Mouse (Mus musculus) forebrain, embryonic 16.5 days (tissue): ENCODE results near the gene Dclre1b. TPM values are rescaled to one million over a fixed set of nuclear protein-coding genes. Genes with fewer than 3 reads are reported as not detected.
A peak's percentile ranks its signal among the peaks of the same experiment; 100 is the strongest.

Experiments used
- ATAC-seq: fragments of 200-750 bp; cut with Nextera tagmentation; 2 replicates; pipeline ENCODE4 v1.8.0; 2017; ENCODE audit warnings: mild to moderate bottlenecking, moderate library complexity
- H3K27ac ChIP-seq: fragments of 300-500 bp; sonication (generic); 2 replicates; pipeline ENCODE4 v1.5.1; 2014; ENCODE audit warnings: low read length, control low read depth
- H3K27me3 ChIP-seq: fragments of 300-500 bp; sonication (generic); replicated peaks from 2 replicates; pipeline ENCODE4 v1.6.1; 2014; ENCODE audit warnings: low read length; ENCODE audit not compliant: control insufficient read depth, insufficient read depth
- H3K36me3 ChIP-seq: fragments of 300-500 bp; sonication (generic); 2 replicates; pipeline ENCODE4 v1.6.1; 2014; ENCODE audit not compliant: control insufficient read depth, insufficient read depth
- H3K4me1 ChIP-seq: fragments of 300-500 bp; sonication (generic); replicated peaks from 2 replicates; pipeline ENCODE4 v1.6.1; 2014; ENCODE audit warnings: low read length; ENCODE audit not compliant: control insufficient read depth, insufficient read depth
- H3K4me2 ChIP-seq: fragments of 300-500 bp; sonication (generic); 2 replicates; pipeline ENCODE4 v1.6.1; 2014; ENCODE audit warnings: mild to moderate bottlenecking, low read length, control low read depth
- H3K4me3 ChIP-seq: fragments of 300-500 bp; sonication (generic); replicated peaks from 2 replicates; pipeline ENCODE4 v1.5.1; 2014; ENCODE audit warnings: mild to moderate bottlenecking, low read length, control low read depth
- H3K9ac ChIP-seq: fragments of 300-500 bp; sonication (generic); replicated peaks from 2 replicates; pipeline ENCODE4 v1.6.1; 2014; ENCODE audit warnings: low read depth, low read length, control low read depth
- H3K9me3 ChIP-seq: fragments of 300-500 bp; sonication (generic); 2 replicates; pipeline ENCODE4 v1.6.1; 2016; ENCODE audit warnings: low read length; ENCODE audit not compliant: control insufficient read depth
- WGBS: fragments of 180-500 bp; shearing (Covaris S2); extraction: QIAGEN DNeasy Blood & Tissue Kit; methylation state at CpG from one replicate; pipeline ENCODE4 v1.1.7; 2014; 5-methylcytosine and 5-hydroxymethylcytosine counted together
- polyA plus RNA-seq: library from polyadenylated mRNA; unstranded; fragments of >200 nt; fragmentation: Nextera tagmentation; extraction: Ambion mirVana; gene quantifications from 2 replicates; pipeline ENCODE4 v1.2.1, GENCODE M21; 2015

Dclre1b gene
- polyA plus RNA-seq = 26.2 and 26.8 TPM in 2 replicates

- under 1% methylated on average over 60 of the region's 70 CpGs for WGBS
- Histone ChIP-seq H3K27ac (peak within 1 kb of the TSS; percentile 87), H3K4me1 (peaks cover 15% of the 10 kb centered on the region), H3K27me3 (no peaks in the 10 kb centered on the region), H3K4me3 (peak within 1 kb of the TSS; percentile 49), H3K4me2 (peak within 1 kb of the TSS; percentile 81), H3K9ac (peak within 1 kb of the TSS; percentile 75), H3K9me3 (no peaks in the 10 kb centered on the region), H3K36me3 (peaks cover 7% of the 10 kb centered on the region; the same call in 1 of the 2 replicates)
- peak; percentile 99 for ATAC-seq
These were observed at the start of gene Dclre1b, which contains the start of the genes Ap4b1 and Gm43064 for GRCm38 (mm10) chr3:103808891-103809798. Gene Dclre1b (minus strand): TSS chr3:103809444. Gene Ap4b1 (plus strand): TSS chr3:103809520. Gene Gm43064 (plus strand): TSS chr3:103809573.

GRCm38 (mm10) chr3:103857977-103858563 lies 48.8 kb upstream of the Dclre1b start:
- H3K36me3 ChIP-seq = no peaks in the 10 kb centered on the region
- no peaks in the 10 kb centered on the region for H3K9me3 ChIP-seq
- H3K27ac ChIP-seq = no peak overlapping the region
- no peak overlapping the region for H3K9ac ChIP-seq
- no peak for ATAC-seq
- H3K27me3 ChIP-seq = no peaks in the 10 kb centered on the region
- no peak overlapping the region for H3K4me2 ChIP-seq
- H3K4me1 ChIP-seq = no peaks in the 10 kb centered on the region
- H3K4me3 ChIP-seq = no peak overlapping the region
- 89% methylated on average over 6 of the region's 6 CpGs for WGBS

GRCm38 (mm10) chr3:103857036-103857805 lies 48.0 kb upstream of the Dclre1b start:
- Histone ChIP-seq H3K4me3 (no peak overlapping the region), H3K9me3 (no peaks in the 10 kb centered on the region), H3K4me2 (no peak overlapping the region), H3K4me1 (no peaks in the 10 kb centered on the region), H3K36me3 (no peaks in the 10 kb centered on the region), H3K27ac (no peak overlapping the region), H3K9ac (no peak overlapping the region), H3K27me3 (no peaks in the 10 kb centered on the region)
- 89% methylated on average over 7 of the region's 7 CpGs for WGBS
- no peak for ATAC-seq

- no peak overlapping the region for H3K4me3 ChIP-seq
- no peak overlapping the region for H3K9ac ChIP-seq
- no peaks in the 10 kb centered on the region for H3K36me3 ChIP-seq
- no peaks in the 10 kb centered on the region for H3K4me1 ChIP-seq
- no peak overlapping the region for H3K4me2 ChIP-seq
- 66% methylated on average over 8 of the region's 8 CpGs for WGBS
- H3K9me3 ChIP-seq = no peaks in the 10 kb centered on the region
- H3K27me3 ChIP-seq = no peaks in the 10 kb centered on the region
- H3K27ac ChIP-seq = no peak overlapping the region
- no peak for ATAC-seq
These were observed 44.6 kb upstream of the Dclre1b start for GRCm38 (mm10) chr3:103853804-103854203.

GRCm38 (mm10) chr3:103852565-103853299 lies 43.5 kb upstream of the Dclre1b start:
- ATAC-seq = no peak
- H3K9ac ChIP-seq = no peak overlapping the region
- H3K4me2 ChIP-seq = no peak overlapping the region
- no peaks in the 10 kb centered on the region for H3K27me3 ChIP-seq
- H3K4me3 ChIP-seq = no peak overlapping the region
- H3K36me3 ChIP-seq = no peaks in the 10 kb centered on the region
- H3K9me3 ChIP-seq = no peaks in the 10 kb centered on the region
- no peak overlapping the region for H3K27ac ChIP-seq
- H3K4me1 ChIP-seq = no peaks in the 10 kb centered on the region
- WGBS = 52% methylated on average over 3 of the region's 3 CpGs

GRCm38 (mm10) chr3:103851882-103852281 lies 42.6 kb upstream of the Dclre1b start:
- no peak for ATAC-seq
- no peaks in the 10 kb centered on the region for H3K9me3 ChIP-seq
- no peak overlapping the region for H3K9ac ChIP-seq
- H3K27me3 ChIP-seq = no peaks in the 10 kb centered on the region
- H3K36me3 ChIP-seq = no peaks in the 10 kb centered on the region
- WGBS = 91% methylated on average over 8 of the region's 8 CpGs
- no peaks in the 10 kb centered on the region for H3K4me1 ChIP-seq
- no peak overlapping the region for H3K4me3 ChIP-seq
- no peak overlapping the region for H3K27ac ChIP-seq
- no peak overlapping the region for H3K4me2 ChIP-seq

GRCm38 (mm10) chr3:103851481-103851880 lies 42.2 kb upstream of the Dclre1b start:
- H3K4me2 ChIP-seq = no peak overlapping the region
- no peaks in the 10 kb centered on the region for H3K4me1 ChIP-seq
- no peaks in the 10 kb centered on the region for H3K27me3 ChIP-seq
- no peak overlapping the region for H3K9ac ChIP-seq
- no peak overlapping the region for H3K4me3 ChIP-seq
- ATAC-seq = no peak
- H3K27ac ChIP-seq = no peak overlapping the region
- WGBS = 95% methylated on average over 6 of the region's 6 CpGs
- H3K36me3 ChIP-seq = no peaks in the 10 kb centered on the region
- H3K9me3 ChIP-seq = no peaks in the 10 kb centered on the region

GRCm38 (mm10) chr3:103850644-103851363 lies 41.6 kb upstream of the Dclre1b start:
- Histone ChIP-seq H3K4me2 (no peak overlapping the region), H3K9me3 (no peaks in the 10 kb centered on the region), H3K4me1 (no peaks in the 10 kb centered on the region), H3K27ac (no peak overlapping the region), H3K36me3 (no peaks in the 10 kb centered on the region), H3K27me3 (no peaks in the 10 kb centered on the region), H3K4me3 (no peak overlapping the region), H3K9ac (no peak overlapping the region)
- WGBS = 87% methylated on average over 9 of the region's 9 CpGs
- ATAC-seq = no peak
